23 mouse cellular contexts compared by ENCODE assay signal in genomic region chr11:81838426-81838825, GRCm38 (mm10). TPM values are rescaled to one million over a fixed set of nuclear protein-coding genes. Genes with fewer than 3 reads are reported as not detected.
DNase-seq lines count a peak whose midpoint lies in the region; ATAC-seq lines count a peak whose summit lies in the region.
"Had no signal": no experiment of that assay in that cellular context is flagged by ENCODE, and none has a peak within 500 bp of the region (broad histone marks: within the 10 kb centered on the region; RNA-seq: fewer than 3 reads in every experiment).

No protein-coding gene starts in this region.

- peak; percentile 65 for DNase-seq in brain, adult 2 months (ENCODE audit: low read depth, low spot score)
- peak; percentile 61 for DNase-seq in midbrain, embryonic 14.5 days
- no peak for DNase-seq in embryo, embryonic 10 days (ENCODE audit: low spot score)
- DNase-seq: adrenal gland, postnatal 14 days; B cell, adult 2 months; cerebellum, adult 2 months; cerebellum, postnatal 10 days; embryo, embryonic 11 days; gastrocnemius, postnatal 36 days; heart, adult 11 months; heart, postnatal 4 days had no signal

- no peaks in the 10 kb centered on the region for H3K27me3 ChIP-seq in midbrain, embryonic 12.5 days
- no peaks in the 10 kb centered on the region for H3K27me3 ChIP-seq in midbrain, embryonic 16.5 days (ENCODE audit: control insufficient read depth, insufficient read depth, low read depth, low read length)
- no peaks in the 10 kb centered on the region for H3K27me3 ChIP-seq in midbrain, embryonic 14.5 days (ENCODE audit: control insufficient read depth, insufficient read depth, low read length)
- H3K27me3 ChIP-seq: embryonic facial prominence, embryonic 12.5 days; forebrain, embryonic 15.5 days; heart, embryonic 13.5 days had no signal

- 59% methylated on average over 4 of the region's 4 CpGs for WGBS in midbrain, embryonic 12.5 days
- WGBS in midbrain, embryonic 16.5 days: 43% methylated on average over 4 of the region's 4 CpGs
- 43% methylated on average over 4 of the region's 4 CpGs for WGBS in midbrain, embryonic 14.5 days

- no peak overlapping the region for H3K4me3 ChIP-seq in midbrain, embryonic 12.5 days
- no peak overlapping the region for H3K4me3 ChIP-seq in midbrain, embryonic 16.5 days (ENCODE audit: low read depth, low read length)
- no peak overlapping the region for H3K4me3 ChIP-seq in midbrain, embryonic 14.5 days (replicated peaks; ENCODE audit: low read depth, low read length)
- H3K4me3 ChIP-seq: embryonic facial prominence, embryonic 12.5 days; forebrain, embryonic 15.5 days; heart, embryonic 13.5 days had no signal

- H3K9me3 ChIP-seq in midbrain, embryonic 12.5 days: no peaks in the 10 kb centered on the region
- no peaks in the 10 kb centered on the region for H3K9me3 ChIP-seq in midbrain, embryonic 16.5 days (replicated peaks; ENCODE audit: control insufficient read depth, low read length, poor library complexity, severe bottlenecking)
- H3K9me3 ChIP-seq in midbrain, embryonic 14.5 days (ENCODE audit: control insufficient read depth, low read length): no peaks in the 10 kb centered on the region
- H3K9me3 ChIP-seq: embryonic facial prominence, embryonic 12.5 days; forebrain, embryonic 15.5 days; heart, embryonic 13.5 days had no signal

- no peaks in the 10 kb centered on the region for H3K36me3 ChIP-seq in midbrain, embryonic 12.5 days
- H3K36me3 ChIP-seq in midbrain, embryonic 16.5 days (ENCODE audit: control insufficient read depth, insufficient read depth, low read length): no peaks in the 10 kb centered on the region
- no peaks in the 10 kb centered on the region for H3K36me3 ChIP-seq in midbrain, embryonic 14.5 days (ENCODE audit: control insufficient read depth, insufficient read depth, low read length)
- H3K36me3 ChIP-seq: embryonic facial prominence, embryonic 12.5 days; forebrain, embryonic 15.5 days; heart, embryonic 13.5 days had no signal

- no peak overlapping the region for H3K9ac ChIP-seq in midbrain, embryonic 12.5 days (replicated peaks)
- no peak overlapping the region for H3K9ac ChIP-seq in midbrain, embryonic 16.5 days (ENCODE audit: low read depth, low read length)
- no peak overlapping the region for H3K9ac ChIP-seq in midbrain, embryonic 14.5 days (replicated peaks; ENCODE audit: low read length)
- H3K9ac ChIP-seq: embryonic facial prominence, embryonic 12.5 days; forebrain, embryonic 15.5 days; heart, embryonic 13.5 days; hindbrain, embryonic 14.5 days had no signal

- H3K4me1 ChIP-seq in midbrain, embryonic 12.5 days: peaks cover 5% of the 10 kb centered on the region; the same call in 1 of the 2 replicates
- H3K4me1 ChIP-seq in midbrain, embryonic 16.5 days (ENCODE audit: control insufficient read depth, insufficient read depth, low read length): peaks cover 5% of the 10 kb centered on the region; the same call in 1 of the 2 replicates
- no peaks in the 10 kb centered on the region for H3K4me1 ChIP-seq in midbrain, embryonic 14.5 days (ENCODE audit: control insufficient read depth, insufficient read depth, low read length)
- H3K4me1 ChIP-seq: embryonic facial prominence, embryonic 12.5 days; forebrain, embryonic 15.5 days; heart, embryonic 13.5 days had no signal

- no peak overlapping the region for H3K4me2 ChIP-seq in midbrain, embryonic 12.5 days (replicated peaks)
- H3K4me2 ChIP-seq in midbrain, embryonic 16.5 days (ENCODE audit: low read length): no peak overlapping the region
- no peak overlapping the region for H3K4me2 ChIP-seq in midbrain, embryonic 14.5 days (ENCODE audit: low read length)
- H3K4me2 ChIP-seq: embryonic facial prominence, embryonic 12.5 days; forebrain, embryonic 15.5 days; heart, embryonic 13.5 days; hindbrain, embryonic 14.5 days had no signal

- H3K27ac ChIP-seq in midbrain, embryonic 12.5 days (replicated peaks): peak overlapping the region; percentile 46; the same call in 1 of the 2 replicates
- H3K27ac ChIP-seq in midbrain, embryonic 16.5 days (ENCODE audit: low read length): no peak overlapping the region
- no peak overlapping the region for H3K27ac ChIP-seq in midbrain, embryonic 14.5 days (replicated peaks; ENCODE audit: low read depth, low read length)
- H3K27ac ChIP-seq: embryonic facial prominence, embryonic 12.5 days; forebrain, embryonic 15.5 days; heart, embryonic 13.5 days; hindbrain, embryonic 14.5 days had no signal

- no peak for ATAC-seq in midbrain, embryonic 12.5 days (ENCODE audit: low FRiP score, low read depth)
- no peak for ATAC-seq in midbrain, embryonic 16.5 days
- 0 out of 2 replicates have a peak, but pooled peaks have one; percentile 14 for ATAC-seq in midbrain, embryonic 14.5 days (ENCODE audit: low FRiP score, low TSS enrichment)
- no peak for ATAC-seq in CD4-positive, CD25-positive, alpha-beta regulatory T cell, adult 4 months
- ATAC-seq: activated CD4-positive, CD25-positive, alpha-beta regulatory T cell, adult 4 months; forebrain, embryonic 15.5 days; inflammation-experienced regulatory T-cells, adult 6 months; Patski had no signal

RNA-seq across cellular contexts. Expression of gene 5530401A14Rik, which starts 22.0 kb away (rescaled TPM):
- polyA plus RNA-seq in midbrain, embryonic 12.5 days (2016; fragmentation: Nextera tagmentation; extraction: Ambion mirVana): 0.46 and 0.52 TPM in 2 replicates
- 0.61 and 1.0 TPM in 2 replicates for polyA plus RNA-seq in midbrain, embryonic 16.5 days (2015; fragmentation: Nextera tagmentation; extraction: Ambion mirVana)
- 0.64 and 0.73 TPM in 2 replicates for polyA plus RNA-seq in midbrain, embryonic 14.5 days (2014; fragmentation: Nextera tagmentation; extraction: Ambion mirVana)
- not detected for polyA plus RNA-seq in CD4-positive, CD25-positive, alpha-beta regulatory T cell, adult 4 months (2017; shearing (Covaris generic))
- polyA plus RNA-seq: cerebellum, adult 2 months; forebrain, embryonic 11.5 days; heart, embryonic 13.5 days; heart, postnatal 0 days; inflammation-experienced regulatory T-cells, adult 6 months had no signal
